8 mouse cellular contexts compared by ENCODE assay signal in genomic region chr7:45570103-45570741, GRCm38 (mm10). TPM values are rescaled to one million over a fixed set of nuclear protein-coding genes. Genes with fewer than 3 reads are reported as not detected.
DNase-seq lines count a peak whose midpoint lies in the region; ATAC-seq and TF ChIP-seq lines count a peak whose summit lies in the region.

TSS of gene Bcat2 (plus strand) at chr7:45570153.

- in situ Hi-C loops in ES-E14 (cut with MboI; ENCODE audit: low sequenced_read_pairs in 2 of 2, unreplicated experiment in 2 of 2), result no loop called here

- peaks cover 16% of the 10 kb centered on the region for H3K36me3 ChIP-seq in ES-E14 (ENCODE audit: control insufficient read depth, insufficient read depth, low read length, poor library complexity, severe bottlenecking)
- H3K36me3 ChIP-seq in forebrain, embryonic 16.5 days (ENCODE audit: control insufficient read depth, insufficient read depth), result no peaks in the 10 kb centered on the region
- H3K36me3 ChIP-seq in liver, embryonic 16.5 days (ENCODE audit: control insufficient read depth, insufficient read depth), result no peaks in the 10 kb centered on the region
- H3K36me3 ChIP-seq in neural tube, embryonic 12.5 days, result no peaks in the 10 kb centered on the region
- no peaks in the 10 kb centered on the region for H3K36me3 ChIP-seq in stomach, postnatal 0 days (ENCODE audit: control insufficient read depth, insufficient read depth, low read length)

- DNase-seq in ES-E14 (ENCODE audit: low read depth, low spot score), result no peak
- DNase-seq in cerebellum, adult 18-20 months, result peak; percentile 80 to 81
- DNase-seq in heart, postnatal 14 days, result peak; percentile 77 to 78
- DNase-seq in large intestine, adult 2 months (ENCODE audit: low read depth, low spot score), result no peak
- peak; percentile 91 for DNase-seq in stomach, postnatal 0 days (ENCODE audit: low spot score)

- no peak for TF ChIP-seq EP300 in stomach, postnatal 0 days (optimal IDR thresholded peaks at IDR 0.05)

- H3K4me2 ChIP-seq in forebrain, embryonic 16.5 days (ENCODE audit: low read length), result peak within 1 kb of the TSS; percentile 62
- H3K4me2 ChIP-seq in liver, embryonic 16.5 days (ENCODE audit: low read depth, low read length), result peak within 1 kb of the TSS; percentile 94
- peak within 1 kb of the TSS; percentile 76 for H3K4me2 ChIP-seq in neural tube, embryonic 12.5 days (replicated peaks)
- peak within 1 kb of the TSS; percentile 79 for H3K4me2 ChIP-seq in stomach, postnatal 0 days (replicated peaks; ENCODE audit: low read depth)

- no peak; the same call in 1 of the 2 replicates for TF ChIP-seq CTCF in stomach, postnatal 0 days (IDR thresholded peaks at IDR 0.05; ENCODE audit: low read depth)

- peak within 1 kb of the TSS; percentile 85 for H3K27ac ChIP-seq in ES-E14 (ENCODE audit: insufficient read depth, low read depth, low read length, poor library complexity, severe bottlenecking)
- H3K27ac ChIP-seq in forebrain, embryonic 16.5 days (ENCODE audit: low read length), result peak within 1 kb of the TSS; percentile 88
- peak within 1 kb of the TSS; percentile 86 for H3K27ac ChIP-seq in liver, embryonic 16.5 days (ENCODE audit: low read length)
- H3K27ac ChIP-seq in neural tube, embryonic 12.5 days, result peak within 1 kb of the TSS; percentile 72
- H3K27ac ChIP-seq in stomach, postnatal 0 days (replicated peaks), result peak within 1 kb of the TSS; percentile 91

- peak within 1 kb of the TSS; percentile 87 to 89 for H3K4me3 ChIP-seq in ES-E14 (ENCODE audit: insufficient read depth in 1 of 2, low read depth in 1 of 2, low read length in 2 of 2, poor library complexity in 1 of 2, severe bottlenecking in 1 of 2)
- peak within 1 kb of the TSS; percentile 80 for H3K4me3 ChIP-seq in forebrain, embryonic 16.5 days (replicated peaks; ENCODE audit: low read length)
- peak within 1 kb of the TSS; percentile 65 for H3K4me3 ChIP-seq in liver, embryonic 16.5 days (ENCODE audit: low read depth, low read length)
- peak within 1 kb of the TSS; percentile 68 for H3K4me3 ChIP-seq in neural tube, embryonic 12.5 days
- peak within 1 kb of the TSS; percentile 75 for H3K4me3 ChIP-seq in stomach, postnatal 0 days (ENCODE audit: low read depth, low read length)

- intact Hi-C loops in heart, postnatal 14 days (cut with DNase I), result no loop called here

- under 1% methylated on average over 42 of the region's 42 CpGs for WGBS in forebrain, embryonic 16.5 days
- WGBS in large intestine, adult 2 months, result under 1% methylated on average over 42 of the region's 42 CpGs
- 5% methylated on average over 41 of the region's 42 CpGs for WGBS in liver, embryonic 16.5 days (ENCODE audit: insufficient replicate concordance)
- under 1% methylated on average over 42 of the region's 42 CpGs for WGBS in neural tube, embryonic 12.5 days
- 0% methylated on average over 36 of the region's 42 CpGs for WGBS in stomach, postnatal 0 days

- no peaks in the 10 kb centered on the region for H3K27me3 ChIP-seq in forebrain, embryonic 16.5 days (replicated peaks; ENCODE audit: control insufficient read depth, insufficient read depth, low read length)
- H3K27me3 ChIP-seq in liver, embryonic 16.5 days (ENCODE audit: control insufficient read depth, insufficient read depth, low read depth, low read length), result no peaks in the 10 kb centered on the region
- no peaks in the 10 kb centered on the region for H3K27me3 ChIP-seq in neural tube, embryonic 12.5 days (replicated peaks)
- no peaks in the 10 kb centered on the region for H3K27me3 ChIP-seq in stomach, postnatal 0 days (ENCODE audit: control insufficient read depth, insufficient read depth, low read length)

- no peaks in the 10 kb centered on the region for H3K9me3 ChIP-seq in ES-E14 (ENCODE audit: control insufficient read depth, insufficient read depth, low read depth, low read length)
- no peaks in the 10 kb centered on the region for H3K9me3 ChIP-seq in forebrain, embryonic 16.5 days (ENCODE audit: control insufficient read depth, low read length)
- no peaks in the 10 kb centered on the region for H3K9me3 ChIP-seq in liver, embryonic 16.5 days (replicated peaks; ENCODE audit: control insufficient read depth, low read length)
- no peaks in the 10 kb centered on the region for H3K9me3 ChIP-seq in neural tube, embryonic 12.5 days
- no peaks in the 10 kb centered on the region for H3K9me3 ChIP-seq in stomach, postnatal 0 days (ENCODE audit: control insufficient read depth, low read length)

- H3K4me1 ChIP-seq in ES-E14 (ENCODE audit: control insufficient read depth in 2 of 2, insufficient read depth in 2 of 2, low read length in 2 of 2, poor library complexity in 1 of 2), result peaks cover 4 to 32% of the 10 kb centered on the region in 2 experiments; a peak in 3 of 4 replicates
- peaks cover 25% of the 10 kb centered on the region for H3K4me1 ChIP-seq in forebrain, embryonic 16.5 days (replicated peaks; ENCODE audit: control insufficient read depth, insufficient read depth, low read length)
- peaks cover 59% of the 10 kb centered on the region for H3K4me1 ChIP-seq in liver, embryonic 16.5 days (ENCODE audit: control insufficient read depth, low read depth, low read length)
- peaks cover 21% of the 10 kb centered on the region for H3K4me1 ChIP-seq in neural tube, embryonic 12.5 days
- peaks cover 8% of the 10 kb centered on the region for H3K4me1 ChIP-seq in stomach, postnatal 0 days (replicated peaks; ENCODE audit: control insufficient read depth, insufficient read depth)

- H3K9ac ChIP-seq in ES-E14 (ENCODE audit: insufficient read depth, low read depth, low read length, poor library complexity, severe bottlenecking), result peak within 1 kb of the TSS; percentile 87
- peak within 1 kb of the TSS; percentile 95 for H3K9ac ChIP-seq in forebrain, embryonic 16.5 days (replicated peaks; ENCODE audit: low read depth, low read length)
- H3K9ac ChIP-seq in liver, embryonic 16.5 days (ENCODE audit: low read depth, low read length), result peak within 1 kb of the TSS; percentile 59
- H3K9ac ChIP-seq in neural tube, embryonic 12.5 days, result peak within 1 kb of the TSS; percentile 86
- H3K9ac ChIP-seq in stomach, postnatal 0 days (ENCODE audit: low read length), result peak within 1 kb of the TSS; percentile 85

- peak; percentile 51 for ATAC-seq in forebrain, embryonic 16.5 days
- peak; percentile 47 for ATAC-seq in liver, embryonic 16.5 days (ENCODE audit: low read depth)
- peak; percentile 71 for ATAC-seq in neural tube, embryonic 12.5 days (ENCODE audit: low FRiP score, low read depth)
- ATAC-seq in stomach, postnatal 0 days (ENCODE audit: low FRiP score, low TSS enrichment), result peak; percentile 62

TF ChIP-seq in ES-E14, 5 proteins besides CTCF, POLR2A, EP300 and RAD21:
- TF ChIP-seq ZNF384 (IDR thresholded peaks at IDR 0.05; ENCODE audit: low read depth, low read length) (no peak), HCFC1 (IDR thresholded peaks at IDR 0.05; ENCODE audit: borderline replicate concordance, insufficient read depth, low read length) (no peak), MAFK (IDR thresholded peaks at IDR 0.05; ENCODE audit: insufficient read depth, low read depth, low read length) (no peak), ZC3H11A (IDR thresholded peaks at IDR 0.05; ENCODE audit: borderline replicate concordance, low read depth, low read length) (no peak)

RNA-seq across cellular contexts. Expression of gene Bcat2, which starts in this region (rescaled TPM):
- 60.3 and 87.7 TPM in 2 replicates for total RNA-seq in ES-E14 (2012; rRNA removed)
- 24.2 and 24.5 TPM in 2 replicates for polyA plus RNA-seq in forebrain, embryonic 16.5 days (2015; fragmentation: Nextera tagmentation; extraction: Ambion mirVana)
- total RNA-seq in heart, postnatal 14 days (2021), result 10 to 100 TPM; 85.5 to 94.6 TPM
- 33.8 and 40.9 TPM in 2 replicates for polyA plus RNA-seq in large intestine, adult 2 months (2012; rRNA removed)
- 44.0 and 44.6 TPM in 2 replicates for polyA plus RNA-seq in liver, embryonic 16.5 days (2015; fragmentation: Nextera tagmentation; extraction: Ambion mirVana)
- polyA plus RNA-seq in neural tube, embryonic 12.5 days (2016; fragmentation: Nextera tagmentation; extraction: Ambion mirVana), result 25.7 and 29.2 TPM in 2 replicates
- 101 and 108 TPM in 2 replicates for polyA plus RNA-seq in stomach, postnatal 0 days (2015; fragmentation: Nextera tagmentation; extraction: Ambion mirVana)

Comparison
In these comparisons a context has a peak if more than half of its experiments do, and no peak if none do; other contexts are left out.
1. DNase-seq: peak in cerebellum, adult 18-20 months (2 of 2), heart, postnatal 14 days (2 of 2) and stomach, postnatal 0 days (single experiment); none in ES-E14 (single experiment) and large intestine, adult 2 months (single experiment).
2. Peak in every context shown above with its lines, with median percentiles within 50 percentile points of each other: H3K27ac ChIP-seq, H3K4me3 ChIP-seq, H3K9ac ChIP-seq, ATAC-seq and H3K4me2 ChIP-seq.